Mouse (Mus musculus) liver, postnatal 0 days (tissue): Measurements from ENCODE around the gene Sprr2i. TPM values are rescaled to one million over a fixed set of nuclear protein-coding genes. Genes with fewer than 3 reads are reported as not detected.
A peak's percentile ranks its signal among the peaks of the same experiment; 100 is the strongest.

Experiments
- ATAC-seq: fragments of 200-750 bp; cut with Nextera tagmentation; 2 replicates; pipeline ENCODE4 v1.8.0; 2017; ENCODE audit warnings: mild to moderate bottlenecking, moderate library complexity
- DNase-seq: peaks from one replicate; pipeline ENCODE4 v3.0.0-alpha.2; 2016
- H3K27ac ChIP-seq: fragments of 300-500 bp; sonication (generic); 2 replicates; pipeline ENCODE4 v1.5.1; 2014; ENCODE audit warnings: antibody characterized with exemption, moderate library complexity, mild to moderate bottlenecking, low read depth
- H3K27me3 ChIP-seq: fragments of 300-500 bp; sonication (generic); 2 replicates; pipeline ENCODE4 v1.6.1; 2014; ENCODE audit warnings: low read length, control low read depth, mixed read lengths; ENCODE audit not compliant: insufficient read depth
- H3K36me3 ChIP-seq: fragments of 300-500 bp; sonication (generic); replicated peaks from 2 replicates; pipeline ENCODE4 v1.6.1; 2014; ENCODE audit warnings: mild to moderate bottlenecking, control low read depth, low read length, moderate library complexity, mixed read lengths; ENCODE audit not compliant: insufficient read depth
- H3K4me1 ChIP-seq: fragments of 300-500 bp; sonication (generic); 2 replicates; pipeline ENCODE4 v1.6.1; 2014; ENCODE audit warnings: antibody characterized with exemption, mild to moderate bottlenecking, control low read depth; ENCODE audit not compliant: insufficient read depth
- H3K4me2 ChIP-seq: fragments of 300-500 bp; sonication (generic); 2 replicates; pipeline ENCODE4 v1.6.1; 2014; ENCODE audit warnings: low read depth, mild to moderate bottlenecking, low read length, moderate library complexity, mixed read lengths
- H3K4me3 ChIP-seq: fragments of 300-500 bp; sonication (generic); 2 replicates; pipeline ENCODE4 v1.5.1; 2014; ENCODE audit warnings: low read depth, low read length
- H3K9ac ChIP-seq: fragments of 300-500 bp; sonication (generic); replicated peaks from 2 replicates; pipeline ENCODE4 v1.6.1; 2014; ENCODE audit warnings: mild to moderate bottlenecking, moderate library complexity
- H3K9me3 ChIP-seq: fragments of 300-500 bp; sonication (generic); 2 replicates; pipeline ENCODE4 v1.6.1; 2016; ENCODE audit warnings: mild to moderate bottlenecking, control low read depth, low read length, mixed read lengths
- CTCF ChIP-seq: sonication (generic); IDR thresholded peaks from 2 replicates; pipeline ENCODE4 v1.5.1; 2016; ENCODE audit warnings: antibody characterized with exemption, low read depth
- EP300 ChIP-seq: IDR thresholded peaks from 2 replicates; pipeline ENCODE4 v1.6.1; 2016; ENCODE audit warnings: antibody characterized with exemption, low read depth, mild to moderate bottlenecking
- WGBS: fragments of 180-500 bp; shearing (Covaris S2); extraction: QIAGEN DNeasy Blood & Tissue Kit; methylation state at CpG from one replicate; pipeline ENCODE4 v1.1.7; 2014; ENCODE audit not compliant: insufficient replicate concordance; 5-methylcytosine and 5-hydroxymethylcytosine counted together
- polyA plus RNA-seq: library from polyadenylated mRNA; unstranded; fragments of >200 nt; fragmentation: Nextera tagmentation; extraction: Ambion mirVana; gene quantifications from 2 replicates; pipeline ENCODE4 v1.2.1, GENCODE M21; 2015

Sprr2i gene
- polyA plus RNA-seq, 1 experiment from 2014 or later: not detected

- Histone ChIP-seq H3K4me1 (no peaks in the 10 kb centered on the region), H3K27me3 (no peaks in the 10 kb centered on the region), H3K36me3 (no peaks in the 10 kb centered on the region), H3K9ac (no peak within 1 kb of the TSS), H3K9me3 (peaks cover 3% of the 10 kb centered on the region; the same call in 1 of the 2 replicates), H3K4me2 (no peak within 1 kb of the TSS), H3K4me3 (no peak within 1 kb of the TSS), H3K27ac (no peak within 1 kb of the TSS)
- TF ChIP-seq EP300: no peak
- TF ChIP-seq CTCF: no peak
- 82% methylated on average over 6 of the region's 6 CpGs for WGBS
- ATAC-seq: no peak
- no peak for DNase-seq
Observed at GRCm38 (mm10) chr3:92429323-92429722, 21.5 kb downstream of the Sprr2i start, which contains the start of gene Gm9774. Gene Gm9774 (minus strand): TSS chr3:92429423.

GRCm38 (mm10) chr3:92432282-92432681, 24.5 kb downstream of the Sprr2i start, which contains the start of gene Sprr2k:
Gene Sprr2k (plus strand): TSS chr3:92432582.
- Histone ChIP-seq H3K9ac (no peak within 1 kb of the TSS), H3K27ac (no peak within 1 kb of the TSS), H3K4me1 (no peaks in the 10 kb centered on the region), H3K4me2 (no peak within 1 kb of the TSS), H3K9me3 (peaks cover 3% of the 10 kb centered on the region; the same call in 1 of the 2 replicates), H3K36me3 (no peaks in the 10 kb centered on the region), H3K4me3 (no peak within 1 kb of the TSS), H3K27me3 (no peaks in the 10 kb centered on the region)
- TF ChIP-seq EP300 (no peak), CTCF (no peak)
- DNase-seq: no peak
- ATAC-seq: no peak
- WGBS: 88% methylated on average over 2 of the region's 2 CpGs

GRCm38 (mm10) chr3:92438689-92439088, 30.9 kb downstream of the Sprr2i start, which contains the start of gene Sprr1b:
Gene Sprr1b (minus strand): TSS chr3:92438789.
- no peaks in the 10 kb centered on the region for H3K9me3 ChIP-seq
- H3K4me2 ChIP-seq: no peak within 1 kb of the TSS
- no peaks in the 10 kb centered on the region for H3K36me3 ChIP-seq
- H3K4me1 ChIP-seq: no peaks in the 10 kb centered on the region
- H3K27me3 ChIP-seq: no peaks in the 10 kb centered on the region
- 91% methylated on average over 3 of the region's 3 CpGs for WGBS
- TF ChIP-seq EP300 (no peak), CTCF (no peak)
- no peak for DNase-seq
- ATAC-seq: no peak
- no peak within 1 kb of the TSS for H3K9ac ChIP-seq
- H3K27ac ChIP-seq: no peak within 1 kb of the TSS
- H3K4me3 ChIP-seq: no peak within 1 kb of the TSS

GRCm38 (mm10) chr3:92440177-92440576, 32.4 kb downstream of the Sprr2i start:
- no peak for TF ChIP-seq EP300
- no peak for TF ChIP-seq CTCF
- WGBS: 51% methylated on average over 3 of the region's 3 CpGs
- H3K27ac ChIP-seq: no peak overlapping the region
- H3K9ac ChIP-seq: no peak overlapping the region
- no peak overlapping the region for H3K4me2 ChIP-seq
- DNase-seq (no peak), ATAC-seq (0 out of 2 replicates have a peak, but pooled peaks have one; percentile 53)
- no peaks in the 10 kb centered on the region for H3K4me1 ChIP-seq
- no peaks in the 10 kb centered on the region for H3K27me3 ChIP-seq
- no peaks in the 10 kb centered on the region for H3K9me3 ChIP-seq
- H3K36me3 ChIP-seq: no peaks in the 10 kb centered on the region
- H3K4me3 ChIP-seq: no peak overlapping the region

- 73% methylated on average over 5 of the region's 5 CpGs for WGBS
- H3K27me3 ChIP-seq: no peaks in the 10 kb centered on the region
- no peak overlapping the region for H3K4me2 ChIP-seq
- H3K9ac ChIP-seq: no peak overlapping the region
- H3K36me3 ChIP-seq: no peaks in the 10 kb centered on the region
- ATAC-seq: no peak
- H3K4me3 ChIP-seq: no peak overlapping the region
- H3K9me3 ChIP-seq: no peaks in the 10 kb centered on the region
- no peak overlapping the region for H3K27ac ChIP-seq
- H3K4me1 ChIP-seq: no peaks in the 10 kb centered on the region
- no peak for TF ChIP-seq CTCF
- TF ChIP-seq EP300: no peak
- DNase-seq: no peak
Observed at GRCm38 (mm10) chr3:92455151-92455550, 47.4 kb downstream of the Sprr2i start.

GRCm38 (mm10) chr3:92458620-92459019, 50.8 kb downstream of the Sprr2i start, which contains the start of gene Sprr3:
Gene Sprr3 (minus strand): TSS chr3:92458720.
- Histone ChIP-seq H3K4me3 (no peak within 1 kb of the TSS), H3K9ac (no peak within 1 kb of the TSS), H3K9me3 (no peaks in the 10 kb centered on the region), H3K4me1 (no peaks in the 10 kb centered on the region), H3K27ac (no peak within 1 kb of the TSS), H3K36me3 (no peaks in the 10 kb centered on the region), H3K27me3 (no peaks in the 10 kb centered on the region), H3K4me2 (no peak within 1 kb of the TSS)
- DNase-seq: no peak
- ATAC-seq: no peak
- 60% methylated on average over 2 of the region's 2 CpGs for WGBS
- TF ChIP-seq CTCF (no peak), EP300 (no peak)

Other genes with a start within 250 kb of the Sprr2i start
- gene Sprr2a1, start 192.2 kb upstream of the Sprr2i start, polyA plus RNA-seq: not detected in 2 replicates
- gene Sprr2a2, start 192.1 kb upstream of the Sprr2i start, polyA plus RNA-seq: 0.21 TPM in 1 of 2 replicates, not detected in the other
- not detected in 2 replicates for gene Sprr2a3, start 122.6 kb upstream of the Sprr2i start, polyA plus RNA-seq
- gene Sprr2b, start 91.4 kb upstream of the Sprr2i start, polyA plus RNA-seq: not detected in 2 replicates
- gene Sprr2d, start 68.9 kb upstream of the Sprr2i start, polyA plus RNA-seq: not detected in 2 replicates
- gene Sprr2e, start 55.8 kb upstream of the Sprr2i start, polyA plus RNA-seq: not detected in 2 replicates
- gene Sprr2f, start 42.8 kb upstream of the Sprr2i start, polyA plus RNA-seq: not detected in 2 replicates
- not detected in 2 replicates for gene Sprr2h, start 22.3 kb upstream of the Sprr2i start, polyA plus RNA-seq
- gene Sprr2j-ps, start 10.1 kb downstream of the Sprr2i start, polyA plus RNA-seq: not detected in 2 replicates
- 4.1 and 4.5 TPM in 2 replicates for gene Gm9774, start 21.4 kb downstream of the Sprr2i start, polyA plus RNA-seq
- 0.18 TPM in 1 of 2 replicates, not detected in the other for gene Sprr2k, start 24.6 kb downstream of the Sprr2i start, polyA plus RNA-seq
- not detected in 2 replicates for gene Sprr1b, start 30.8 kb downstream of the Sprr2i start, polyA plus RNA-seq
- gene Sprr3, start 50.7 kb downstream of the Sprr2i start, polyA plus RNA-seq: not detected in 2 replicates
- gene Sprr1a, start 77.9 kb downstream of the Sprr2i start, polyA plus RNA-seq: 0.14 TPM in 1 of 2 replicates, not detected in the other
- not detected in 2 replicates for gene Sprr4, start 92.5 kb downstream of the Sprr2i start, polyA plus RNA-seq
- gene 2310046K23Rik, start 126.5 kb downstream of the Sprr2i start, polyA plus RNA-seq: not detected in 2 replicates
- not detected in 2 replicates for gene Ivl, start 165.7 kb downstream of the Sprr2i start, polyA plus RNA-seq
- gene Smcp, start 181.0 kb downstream of the Sprr2i start, polyA plus RNA-seq: 5.1 and 6.3 TPM in 2 replicates
- not detected in 2 replicates for gene 2210017I01Rik, start 199.5 kb downstream of the Sprr2i start, polyA plus RNA-seq
- not detected in 2 replicates for gene Lce6a, start 213.7 kb downstream of the Sprr2i start, polyA plus RNA-seq
- not detected in 2 replicates for gene Lce1a1, start 240.3 kb downstream of the Sprr2i start, polyA plus RNA-seq
- not detected in 2 replicates for gene Lce1b, start 248.9 kb downstream of the Sprr2i start, polyA plus RNA-seq